Mouse (Mus musculus): Measurements from ENCODE around the gene Kazn. TPM values are rescaled to one million over a fixed set of nuclear protein-coding genes. Genes with fewer than 3 reads are reported as not detected.

Gene Kazn
- polyA plus RNA-seq, 1 experiment from 2014 or later: 16.4 TPM

- WGBS: 21% methylated on average over 18 of the region's 18 CpGs
- peak overlapping the region; percentile 82 for H3K27ac ChIP-seq (replicated peaks)
- no peaks in the 10 kb centered on the region for H3K36me3 ChIP-seq
- H3K4me2 ChIP-seq (replicated peaks): peak overlapping the region; percentile 24
- ATAC-seq (ENCODE audit: insufficient number of reproducible peaks, low FRiP score, low TSS enrichment, low read depth): peak; percentile 61
- no peaks in the 10 kb centered on the region for H3K27me3 ChIP-seq
- peaks cover 67% of the 10 kb centered on the region for H3K4me1 ChIP-seq
- H3K9ac ChIP-seq: no peak overlapping the region
- H3K9me3 ChIP-seq (replicated peaks): no peaks in the 10 kb centered on the region
- H3K4me3 ChIP-seq (replicated peaks): no peak overlapping the region
These were observed 18.0 kb downstream of the Kazn start for GRCm38 (mm10) chr4:142221025-142221756.

GRCm38 (mm10) chr4:142218997-142219396 lies 20.2 kb downstream of the Kazn start:
- Histone ChIP-seq H3K4me3 (replicated peaks) (no peak overlapping the region), H3K4me1 (peaks cover 54% of the 10 kb centered on the region), H3K9me3 (replicated peaks) (no peaks in the 10 kb centered on the region), H3K4me2 (replicated peaks) (no peak overlapping the region), H3K36me3 (no peaks in the 10 kb centered on the region), H3K27me3 (no peaks in the 10 kb centered on the region), H3K27ac (replicated peaks) (no peak overlapping the region), H3K9ac (no peak overlapping the region)
- no peak for ATAC-seq (ENCODE audit: insufficient number of reproducible peaks, low FRiP score, low TSS enrichment, low read depth)
- WGBS: 65% methylated on average over 8 of the region's 8 CpGs

GRCm38 (mm10) chr4:142217048-142217447 lies 22.2 kb downstream of the Kazn start:
- Histone ChIP-seq H3K36me3 (no peaks in the 10 kb centered on the region), H3K4me2 (replicated peaks) (no peak overlapping the region), H3K4me1 (peaks cover 51% of the 10 kb centered on the region), H3K27me3 (no peaks in the 10 kb centered on the region), H3K4me3 (replicated peaks) (no peak overlapping the region), H3K27ac (replicated peaks) (no peak overlapping the region), H3K9me3 (replicated peaks) (no peaks in the 10 kb centered on the region), H3K9ac (no peak overlapping the region)
- no peak for ATAC-seq (ENCODE audit: insufficient number of reproducible peaks, low FRiP score, low TSS enrichment, low read depth)
- WGBS: 79% methylated on average over 6 of the region's 6 CpGs

- H3K27ac ChIP-seq (replicated peaks): no peak overlapping the region
- H3K4me2 ChIP-seq (replicated peaks): no peak overlapping the region
- no peak for ATAC-seq (ENCODE audit: insufficient number of reproducible peaks, low FRiP score, low TSS enrichment, low read depth)
- 76% methylated on average over 7 of the region's 7 CpGs for WGBS
- H3K9me3 ChIP-seq (replicated peaks): no peaks in the 10 kb centered on the region
- H3K9ac ChIP-seq: no peak overlapping the region
- no peaks in the 10 kb centered on the region for H3K36me3 ChIP-seq
- no peak overlapping the region for H3K4me3 ChIP-seq (replicated peaks)
- no peaks in the 10 kb centered on the region for H3K27me3 ChIP-seq
- H3K4me1 ChIP-seq: peaks cover 39% of the 10 kb centered on the region
These were observed 23.4 kb downstream of the Kazn start for GRCm38 (mm10) chr4:142215760-142216159.

GRCm38 (mm10) chr4:142214532-142214931 lies 24.7 kb downstream of the Kazn start:
- no peak overlapping the region for H3K4me3 ChIP-seq (replicated peaks)
- H3K4me1 ChIP-seq: peaks cover 35% of the 10 kb centered on the region
- no peak for ATAC-seq (ENCODE audit: insufficient number of reproducible peaks, low FRiP score, low TSS enrichment, low read depth)
- no peak overlapping the region for H3K27ac ChIP-seq (replicated peaks)
- H3K27me3 ChIP-seq: no peaks in the 10 kb centered on the region
- WGBS: 64% methylated on average over 6 of the region's 6 CpGs
- H3K9ac ChIP-seq: no peak overlapping the region
- no peak overlapping the region for H3K4me2 ChIP-seq (replicated peaks)
- H3K36me3 ChIP-seq: no peaks in the 10 kb centered on the region
- no peaks in the 10 kb centered on the region for H3K9me3 ChIP-seq (replicated peaks)

- H3K36me3 ChIP-seq: no peaks in the 10 kb centered on the region
- H3K27me3 ChIP-seq: no peaks in the 10 kb centered on the region
- H3K4me2 ChIP-seq (replicated peaks): no peak overlapping the region
- no peak for ATAC-seq (ENCODE audit: insufficient number of reproducible peaks, low FRiP score, low TSS enrichment, low read depth)
- H3K9me3 ChIP-seq (replicated peaks): no peaks in the 10 kb centered on the region
- H3K27ac ChIP-seq (replicated peaks): peak overlapping the region; percentile 40; the same call in 1 of the 2 replicates
- H3K4me1 ChIP-seq: peaks cover 28% of the 10 kb centered on the region
- no peak overlapping the region for H3K9ac ChIP-seq
- WGBS: 72% methylated on average over 9 of the region's 9 CpGs
- no peak overlapping the region for H3K4me3 ChIP-seq (replicated peaks)
These were observed 26.8 kb downstream of the Kazn start for GRCm38 (mm10) chr4:142212425-142212824.

- Histone ChIP-seq H3K9me3 (replicated peaks) (no peaks in the 10 kb centered on the region), H3K4me2 (replicated peaks) (no peak overlapping the region), H3K36me3 (no peaks in the 10 kb centered on the region), H3K9ac (no peak overlapping the region), H3K27me3 (no peaks in the 10 kb centered on the region), H3K4me3 (replicated peaks) (no peak overlapping the region), H3K27ac (replicated peaks) (0 out of 2 replicates have a peak overlapping the region, but pooled peaks have one; percentile 11), H3K4me1 (peaks cover 25% of the 10 kb centered on the region)
- no peak for ATAC-seq (ENCODE audit: insufficient number of reproducible peaks, low FRiP score, low TSS enrichment, low read depth)
- WGBS: 50% methylated on average over 9 of the region's 9 CpGs
These were observed 29.3 kb downstream of the Kazn start for GRCm38 (mm10) chr4:142209884-142210283.

GRCm38 (mm10) chr4:142209476-142209875 lies 29.7 kb downstream of the Kazn start:
- no peak for ATAC-seq (ENCODE audit: insufficient number of reproducible peaks, low FRiP score, low TSS enrichment, low read depth)
- Histone ChIP-seq H3K27ac (replicated peaks) (no peak overlapping the region), H3K4me3 (replicated peaks) (no peak overlapping the region), H3K27me3 (no peaks in the 10 kb centered on the region), H3K9me3 (replicated peaks) (no peaks in the 10 kb centered on the region), H3K36me3 (no peaks in the 10 kb centered on the region), H3K9ac (no peak overlapping the region), H3K4me2 (replicated peaks) (no peak overlapping the region), H3K4me1 (peaks cover 23% of the 10 kb centered on the region)
- WGBS: 61% methylated on average over 7 of the region's 7 CpGs

GRCm38 (mm10) chr4:142205693-142206092 lies 33.5 kb downstream of the Kazn start:
- Histone ChIP-seq H3K27ac (replicated peaks) (no peak overlapping the region), H3K9me3 (replicated peaks) (no peaks in the 10 kb centered on the region), H3K4me1 (peaks cover 6% of the 10 kb centered on the region; the same call in 1 of the 2 replicates), H3K4me2 (replicated peaks) (no peak overlapping the region), H3K9ac (no peak overlapping the region), H3K36me3 (0 out of 2 replicates have a peak, but pooled peaks cover 3% of the 10 kb centered on the region), H3K27me3 (no peaks in the 10 kb centered on the region), H3K4me3 (replicated peaks) (no peak overlapping the region)
- WGBS: 86% methylated on average over 6 of the region's 6 CpGs
- ATAC-seq (ENCODE audit: insufficient number of reproducible peaks, low FRiP score, low TSS enrichment, low read depth): no peak

GRCm38 (mm10) chr4:142196626-142197025 lies 42.6 kb downstream of the Kazn start:
- ATAC-seq (ENCODE audit: insufficient number of reproducible peaks, low FRiP score, low TSS enrichment, low read depth): no peak
- H3K4me2 ChIP-seq (replicated peaks): no peak overlapping the region
- H3K36me3 ChIP-seq: no peaks in the 10 kb centered on the region
- H3K4me1 ChIP-seq: peaks cover 8% of the 10 kb centered on the region; the same call in 1 of the 2 replicates
- H3K9me3 ChIP-seq (replicated peaks): no peaks in the 10 kb centered on the region
- 72% methylated on average over 6 of the region's 6 CpGs for WGBS
- no peak overlapping the region for H3K27ac ChIP-seq (replicated peaks)
- no peaks in the 10 kb centered on the region for H3K27me3 ChIP-seq
- H3K4me3 ChIP-seq (replicated peaks): no peak overlapping the region
- no peak overlapping the region for H3K9ac ChIP-seq

GRCm38 (mm10) chr4:142193780-142194179 lies 45.4 kb downstream of the Kazn start:
- Histone ChIP-seq H3K27me3 (no peaks in the 10 kb centered on the region), H3K9ac (no peak overlapping the region), H3K27ac (replicated peaks) (no peak overlapping the region), H3K36me3 (no peaks in the 10 kb centered on the region), H3K4me2 (replicated peaks) (no peak overlapping the region), H3K9me3 (replicated peaks) (no peaks in the 10 kb centered on the region), H3K4me1 (peaks cover 8% of the 10 kb centered on the region; the same call in 1 of the 2 replicates), H3K4me3 (replicated peaks) (no peak overlapping the region)
- 75% methylated on average over 7 of the region's 7 CpGs for WGBS
- peak; percentile 22; the same call in 1 of the 2 replicates for ATAC-seq (ENCODE audit: insufficient number of reproducible peaks, low FRiP score, low TSS enrichment, low read depth)

GRCm38 (mm10) chr4:142193151-142193578 lies 46.0 kb downstream of the Kazn start:
- 79% methylated on average over 8 of the region's 8 CpGs for WGBS
- Histone ChIP-seq H3K27me3 (no peaks in the 10 kb centered on the region), H3K27ac (replicated peaks) (no peak overlapping the region), H3K9me3 (replicated peaks) (no peaks in the 10 kb centered on the region), H3K36me3 (no peaks in the 10 kb centered on the region), H3K9ac (no peak overlapping the region), H3K4me2 (replicated peaks) (no peak overlapping the region), H3K4me3 (replicated peaks) (no peak overlapping the region), H3K4me1 (peaks cover 8% of the 10 kb centered on the region; the same call in 1 of the 2 replicates)
- no peak for ATAC-seq (ENCODE audit: insufficient number of reproducible peaks, low FRiP score, low TSS enrichment, low read depth)
